Mouse (Mus musculus): ENCODE results near the gene Olfr1283.

DNA sequence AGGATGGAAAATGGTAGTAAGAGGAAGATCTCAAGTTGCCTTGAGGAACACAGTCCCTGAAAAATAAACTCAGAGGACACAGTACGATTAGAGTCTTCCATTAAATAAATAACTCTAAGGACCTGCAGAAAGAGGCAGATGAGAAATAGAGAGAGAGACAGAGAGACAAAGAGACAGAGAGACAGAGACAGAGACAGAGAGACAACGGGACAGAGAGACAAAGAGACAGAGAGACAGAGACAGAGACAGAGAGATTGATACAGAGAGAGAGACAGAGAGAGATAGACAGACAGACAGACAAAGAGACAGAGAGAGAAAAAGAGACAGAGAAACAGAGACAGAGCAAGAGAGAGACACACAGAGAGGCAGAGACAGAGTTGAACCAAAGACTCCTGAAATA lies 30.6 kb upstream of the Olfr1283 start, which contains the start of gene Olfr1282:
- TF ChIP-seq CTCF (IDR thresholded peaks at IDR 0.05; ENCODE audit: control insufficient read depth, insufficient read depth, insufficient read length) (no peak), USF1 (IDR thresholded peaks at IDR 0.05; ENCODE audit: low read depth) (no peak), CEBPB (IDR thresholded peaks at IDR 0.05; ENCODE audit: low read depth) (no peak)

All from C2C12 (cell line).